Mouse (Mus musculus) heart, embryonic 10.5 days (tissue): Measurements from ENCODE around the gene Lyplal1. TPM values are rescaled to one million over a fixed set of nuclear protein-coding genes. Genes with fewer than 3 reads are reported as not detected.
A peak's percentile ranks its signal among the peaks of the same experiment; 100 is the strongest.

Source experiments
- DNase-seq: peaks from one replicate; pipeline ENCODE4 v3.0.0-alpha.2; 2017; ENCODE audit warnings: low spot score
- H3K27ac ChIP-seq: fragments of 300-500 bp; sonication (generic); 2 replicates; pipeline ENCODE4 v1.5.1; 2016; ENCODE audit warnings: mild to moderate bottlenecking
- H3K27me3 ChIP-seq: fragments of 300-500 bp; sonication (generic); 2 replicates; pipeline ENCODE4 v1.6.1; 2016; ENCODE audit warnings: mild to moderate bottlenecking; ENCODE audit not compliant: poor library complexity, insufficient read depth, severe bottlenecking
- H3K36me3 ChIP-seq: fragments of 300-500 bp; sonication (generic); 2 replicates; pipeline ENCODE4 v1.6.1; 2016; ENCODE audit warnings: mild to moderate bottlenecking, moderate library complexity
- H3K4me1 ChIP-seq: fragments of 300-500 bp; sonication (generic); 2 replicates; pipeline ENCODE4 v1.6.1; 2016; ENCODE audit warnings: mild to moderate bottlenecking
- H3K4me3 ChIP-seq: fragments of 300-500 bp; sonication (generic); 2 replicates; pipeline ENCODE4 v1.5.1; 2016; ENCODE audit warnings: mild to moderate bottlenecking, moderate library complexity
- H3K9me3 ChIP-seq: fragments of 300-500 bp; sonication (generic); 2 replicates; pipeline ENCODE4 v1.6.1; 2016; ENCODE audit warnings: mild to moderate bottlenecking, moderate library complexity
- WGBS: fragments of 180-500 bp; shearing (Covaris S2); methylation state at CpG from one replicate; pipeline ENCODE4 v1.1.7; 2016; 5-methylcytosine and 5-hydroxymethylcytosine counted together
- polyA plus RNA-seq: library from polyadenylated mRNA; unstranded; fragments of >200 nt; fragmentation: Nextera tagmentation; extraction: Ambion mirVana; gene quantifications from 2 replicates; pipeline ENCODE4 v1.2.1, GENCODE M21; 2016

The Lyplal1 gene
- polyA plus RNA-seq, 1 experiment from 2014 or later = 17.8 TPM

DNA sequence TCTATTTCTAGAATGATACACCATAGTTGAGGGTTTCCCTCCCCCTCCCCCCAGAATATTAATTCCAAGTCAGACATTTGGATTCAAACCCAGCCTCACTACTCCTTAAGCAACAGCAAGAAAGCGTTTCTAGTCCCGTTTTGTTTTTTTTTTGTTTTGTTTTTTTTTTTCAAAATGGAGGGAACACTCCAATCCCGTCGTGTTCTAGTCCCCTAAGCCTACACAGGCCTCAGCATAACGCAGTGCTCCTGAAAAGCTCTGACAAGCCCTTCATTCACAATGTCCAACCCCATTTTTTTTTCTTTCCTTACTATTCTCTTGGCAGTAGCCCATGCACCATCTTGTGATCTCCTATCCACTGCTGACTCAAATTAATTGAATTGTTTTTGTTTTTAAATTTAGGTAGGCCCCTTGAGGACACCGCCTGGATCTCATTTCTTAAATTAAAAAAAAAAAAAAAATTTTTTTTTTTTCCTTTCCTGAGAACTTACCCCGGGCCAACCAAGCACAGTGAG, 967 bp downstream of the Lyplal1 start:
- 0 out of 2 replicates have a peak, but pooled peaks cover 3% of the 10 kb centered on the region for H3K4me1 ChIP-seq
- H3K27ac ChIP-seq = no peak overlapping the region; the same call in 1 of the 2 replicates
- H3K36me3 ChIP-seq = peaks cover 5% of the 10 kb centered on the region; the same call in 1 of the 2 replicates
- WGBS = 77% methylated on average over 7 of the region's 7 CpGs
- peak overlapping the region; percentile 84 for H3K4me3 ChIP-seq
- DNase-seq = no peak
- H3K9me3 ChIP-seq = no peaks in the 10 kb centered on the region
- H3K27me3 ChIP-seq = no peaks in the 10 kb centered on the region

- 92% methylated on average over 8 of the region's 8 CpGs for WGBS
- no peak for DNase-seq
- Histone ChIP-seq H3K4me1 (no peaks in the 10 kb centered on the region; the same call in 1 of the 2 replicates), H3K27me3 (no peaks in the 10 kb centered on the region), H3K27ac (no peak overlapping the region), H3K36me3 (no peaks in the 10 kb centered on the region), H3K9me3 (no peaks in the 10 kb centered on the region), H3K4me3 (no peak overlapping the region)
Measured at GRCm38 (mm10) chr1:186102313-186102712, 14.8 kb downstream of the Lyplal1 start.

DNA sequence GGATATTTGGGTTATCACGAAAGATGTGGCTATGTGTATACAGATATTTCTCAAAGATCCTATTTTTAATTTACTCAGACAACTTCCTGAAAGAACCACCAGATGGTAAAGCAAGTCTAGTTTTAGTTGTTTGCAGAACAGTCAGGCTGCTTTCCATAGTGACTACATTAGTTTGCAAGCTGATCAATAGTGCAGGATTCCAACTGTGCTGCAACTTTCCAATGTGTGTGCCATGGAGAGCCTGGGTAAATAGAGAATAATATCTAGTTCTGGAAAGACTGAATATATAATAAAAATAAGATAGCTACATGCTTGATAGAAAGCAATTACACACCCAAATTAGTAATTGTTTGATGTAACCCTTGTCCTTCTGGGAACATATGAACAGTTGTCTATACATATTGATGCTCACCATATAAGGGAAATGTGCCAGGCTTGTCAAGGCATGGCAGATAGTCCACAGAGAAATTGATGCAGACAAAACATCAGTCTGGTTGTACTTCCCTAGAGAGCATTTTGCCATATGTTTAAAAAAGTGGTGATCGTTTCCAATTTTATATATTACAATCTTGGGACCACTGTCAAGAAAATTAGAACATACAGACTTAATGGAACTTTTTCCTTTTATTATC, 50.7 kb downstream of the Lyplal1 start:
- no peaks in the 10 kb centered on the region for H3K4me1 ChIP-seq
- H3K9me3 ChIP-seq = no peaks in the 10 kb centered on the region
- no peak overlapping the region for H3K4me3 ChIP-seq
- no peaks in the 10 kb centered on the region for H3K27me3 ChIP-seq
- H3K36me3 ChIP-seq = no peaks in the 10 kb centered on the region
- H3K27ac ChIP-seq = no peak overlapping the region
- no peak for DNase-seq
- WGBS = 81% methylated on average over 2 of the region's 2 CpGs

DNA sequence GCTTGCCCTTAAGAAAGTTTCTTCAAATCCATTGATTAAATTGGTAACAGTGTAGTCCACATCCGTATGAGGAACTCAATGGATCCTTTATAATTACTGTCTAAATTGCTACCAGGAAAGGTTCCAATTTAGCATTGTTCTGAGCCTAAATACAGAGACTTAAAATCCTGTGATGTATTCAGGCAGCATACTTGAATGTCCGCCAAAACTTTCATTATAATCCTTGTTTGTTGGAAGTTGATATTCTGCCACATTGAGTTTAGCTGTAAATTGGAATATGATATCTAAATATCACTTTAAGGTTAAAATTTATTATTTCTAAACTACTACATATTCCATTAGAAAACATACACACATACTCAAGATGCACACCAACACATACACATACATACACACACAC, 57.1 kb downstream of the Lyplal1 start:
- no peak overlapping the region for H3K4me3 ChIP-seq
- H3K27ac ChIP-seq = no peak overlapping the region
- H3K27me3 ChIP-seq = no peaks in the 10 kb centered on the region
- DNase-seq = no peak
- H3K9me3 ChIP-seq = no peaks in the 10 kb centered on the region
- H3K36me3 ChIP-seq = no peaks in the 10 kb centered on the region
- no peaks in the 10 kb centered on the region for H3K4me1 ChIP-seq
- WGBS = 88% methylated on average over 2 of the region's 2 CpGs

DNA sequence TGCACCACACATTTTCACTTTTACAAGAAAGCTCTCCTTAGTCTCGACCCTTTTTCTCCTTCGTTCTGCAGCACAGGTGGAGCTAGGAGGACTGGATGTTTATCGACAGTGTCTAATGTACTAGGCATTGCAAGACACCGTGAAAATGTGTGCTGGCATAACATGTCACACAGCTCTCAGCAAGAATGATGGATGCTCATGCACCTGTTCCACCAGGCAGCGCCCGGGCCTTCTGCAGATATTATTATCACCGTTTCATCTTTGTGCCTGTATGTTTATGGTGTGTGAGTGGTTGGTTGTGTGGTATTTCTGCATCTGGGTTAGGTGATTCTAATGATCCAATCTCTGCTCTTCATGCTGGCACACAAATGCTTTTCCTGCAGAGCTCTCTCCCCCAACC, 62.9 kb downstream of the Lyplal1 start:
- DNase-seq = no peak
- Histone ChIP-seq H3K36me3 (no peaks in the 10 kb centered on the region), H3K9me3 (no peaks in the 10 kb centered on the region), H3K27ac (no peak overlapping the region), H3K4me1 (no peaks in the 10 kb centered on the region), H3K4me3 (no peak overlapping the region), H3K27me3 (no peaks in the 10 kb centered on the region)
- 85% methylated on average over 7 of the region's 7 CpGs for WGBS

DNA sequence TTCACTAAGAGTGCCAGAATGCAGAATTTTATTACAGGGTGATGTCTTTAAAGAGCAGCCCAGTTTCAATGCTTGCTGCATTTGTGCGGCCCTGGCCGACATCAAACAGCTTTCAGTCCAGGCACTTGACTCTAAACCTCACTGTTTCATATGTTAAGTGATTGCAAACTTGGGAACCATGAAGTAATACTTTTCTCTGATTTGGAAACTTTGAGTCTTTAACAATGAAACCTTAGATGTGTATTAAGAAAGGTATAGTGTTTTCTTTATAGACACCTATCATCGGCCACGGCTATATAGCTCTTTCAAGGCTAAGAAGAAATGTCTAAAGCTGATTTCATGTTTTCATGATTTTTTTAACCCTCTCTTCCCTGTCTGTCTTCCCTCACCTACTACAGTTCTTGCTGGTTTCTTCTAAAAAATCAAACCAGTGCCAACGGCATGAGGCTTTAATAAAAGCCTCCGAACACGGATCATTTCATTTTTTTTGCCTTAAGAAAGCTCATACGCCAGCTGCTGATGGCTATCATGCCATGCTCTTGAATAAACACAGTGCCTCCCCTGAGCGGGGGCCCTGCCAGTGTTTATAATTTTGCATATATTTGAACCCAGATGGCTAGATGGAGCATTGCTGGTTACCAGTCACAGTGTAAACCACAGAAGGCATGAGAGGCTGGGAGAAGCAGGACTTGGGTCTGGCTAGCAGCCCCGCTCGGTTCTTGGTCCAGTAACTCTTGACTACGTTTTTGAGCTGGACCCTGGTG, 63.6 kb downstream of the Lyplal1 start:
- 88% methylated on average over 12 of the region's 12 CpGs for WGBS
- Histone ChIP-seq H3K27ac (no peak overlapping the region), H3K4me3 (no peak overlapping the region)

DNA sequence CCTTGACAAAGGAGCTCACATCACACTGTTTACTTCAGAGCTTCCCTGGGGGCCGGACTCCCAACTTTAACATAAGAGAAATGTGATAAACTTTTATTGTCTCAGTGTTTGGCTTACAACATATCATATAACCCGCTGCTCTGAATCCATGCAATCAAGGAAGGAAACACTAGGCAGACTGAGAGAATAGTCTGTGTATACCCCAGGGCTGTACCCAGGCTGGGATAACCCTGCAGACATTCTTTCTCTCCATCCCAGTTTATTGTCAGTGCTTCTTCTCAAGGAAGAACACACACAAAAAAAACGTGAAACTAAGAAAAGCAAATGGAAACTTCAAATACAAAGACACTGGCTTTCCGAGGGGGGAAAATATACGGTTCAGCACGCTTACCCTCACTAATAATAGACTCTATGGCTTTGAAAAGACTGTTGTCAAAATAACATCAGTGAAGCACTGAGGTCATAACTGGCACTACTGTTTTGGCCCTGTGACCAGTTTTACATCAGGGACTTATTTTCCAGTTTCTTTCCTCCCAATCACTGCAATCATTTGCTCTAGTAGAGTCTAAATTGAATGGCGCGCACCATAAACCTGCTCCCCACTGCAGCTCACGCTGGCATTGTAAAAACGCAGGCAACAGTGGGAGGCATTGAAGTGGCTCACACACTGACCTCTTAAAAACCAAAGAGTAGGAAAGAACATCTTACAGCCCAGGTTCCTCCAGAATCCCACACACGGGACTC, 73.2 kb downstream of the Lyplal1 start:
- Histone ChIP-seq H3K4me3 (no peak overlapping the region), H3K4me1 (no peaks in the 10 kb centered on the region), H3K9me3 (no peaks in the 10 kb centered on the region), H3K27me3 (no peaks in the 10 kb centered on the region), H3K27ac (no peak overlapping the region), H3K36me3 (no peaks in the 10 kb centered on the region)
- no peak for DNase-seq
- WGBS = 82% methylated on average over 11 of the region's 11 CpGs

More for the DNA sequence above, 63.6 kb downstream of the Lyplal1 start:
- H3K36me3 ChIP-seq = no peaks in the 10 kb centered on the region
- DNase-seq = no peak
- H3K27me3 ChIP-seq = no peaks in the 10 kb centered on the region
- H3K4me1 ChIP-seq = no peaks in the 10 kb centered on the region
- H3K9me3 ChIP-seq = no peaks in the 10 kb centered on the region

GRCm38 (mm10) chr1:186041841-186042240, 75.3 kb downstream of the Lyplal1 start:
- no peaks in the 10 kb centered on the region for H3K27me3 ChIP-seq
- H3K4me1 ChIP-seq = no peaks in the 10 kb centered on the region
- WGBS = 73% methylated on average over 1 of the region's 1 CpGs
- no peak overlapping the region for H3K27ac ChIP-seq
- no peak overlapping the region for H3K4me3 ChIP-seq
- H3K9me3 ChIP-seq = no peaks in the 10 kb centered on the region
- DNase-seq = no peak
- no peaks in the 10 kb centered on the region for H3K36me3 ChIP-seq
